Mouse (Mus musculus) liver, adult 2 months (tissue): Measurements from ENCODE around the gene Slitrk1.

ENCODE experiments used
- CTCF ChIP-seq: fragments of 200-500 bp; IDR thresholded peaks from 2 replicates; pipeline ENCODE4 v1.5.1; 2011; ENCODE audit warnings: low read depth, low read length, control low read depth
- POLR2A ChIP-seq: fragments of 200-500 bp; IDR thresholded peaks from 2 replicates; pipeline ENCODE4 v1.6.1; 2011; ENCODE audit warnings: low read length, control low read depth; ENCODE audit not compliant: insufficient read depth; ENCODE audit errors: extremely low read depth

GRCm38 (mm10) chr14:108911138-108911841 lies 2.7 kb downstream of the Slitrk1 start:
- no peak for TF ChIP-seq CTCF
- TF ChIP-seq POLR2A = no peak
